Mouse (Mus musculus) ovary, postnatal 14 days (tissue): Measurements from ENCODE around the gene Ube2e1.

Experiments used
- DNase-seq: peaks from one replicate; pipeline ENCODE4 v3.0.0; 2022; ENCODE audit warnings: low spot score

Ube2e1 gene

DNA sequence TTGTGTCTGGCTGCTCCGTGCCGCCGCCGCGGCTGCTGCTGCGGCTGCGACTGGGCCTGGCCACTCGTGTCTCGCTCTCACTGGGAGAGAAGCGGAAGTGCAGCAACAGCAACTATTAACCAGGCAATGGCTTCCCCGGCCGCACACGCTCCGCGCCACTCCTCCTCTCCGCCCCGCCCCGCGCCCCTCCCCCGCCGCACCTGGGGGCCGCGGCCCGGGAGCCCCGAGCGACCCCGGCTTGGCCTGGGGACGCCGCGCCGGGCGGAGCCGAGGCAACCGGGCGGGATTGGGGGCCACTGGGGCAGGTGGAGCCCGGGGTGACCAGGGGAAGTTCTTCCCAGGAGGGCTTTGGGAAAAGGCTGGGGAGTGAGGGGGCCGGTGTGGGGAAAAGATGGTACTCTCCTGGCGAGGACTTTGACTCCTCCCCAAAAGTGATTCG lies at the start of gene Ube2e1:
Gene Ube2e1, minus strand, starts transcription at position 167 of the 439 bp plus-strand sequence.
- peak; percentile 58 for DNase-seq

DNA sequence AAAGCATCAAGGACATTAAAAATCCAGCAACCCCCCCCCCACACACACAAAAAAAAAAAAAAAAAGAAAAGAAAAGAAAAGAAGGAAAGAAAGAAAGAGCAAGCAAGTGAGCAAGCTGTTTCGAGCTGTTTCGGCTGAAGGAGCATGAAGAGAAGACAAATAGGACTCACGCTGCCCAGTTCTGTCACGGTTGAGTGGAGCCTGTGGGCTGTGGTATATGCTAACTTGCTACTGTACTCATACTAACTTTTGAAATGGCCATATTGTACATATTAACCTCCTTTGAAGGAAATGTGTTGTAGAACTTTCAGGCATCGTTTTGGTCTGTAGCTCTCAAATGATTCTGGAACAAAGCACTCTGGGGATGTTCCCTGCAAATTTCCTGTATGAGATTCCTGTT lies 48.2 kb upstream of the Ube2e1 start:
- DNase-seq: no peak

DNA sequence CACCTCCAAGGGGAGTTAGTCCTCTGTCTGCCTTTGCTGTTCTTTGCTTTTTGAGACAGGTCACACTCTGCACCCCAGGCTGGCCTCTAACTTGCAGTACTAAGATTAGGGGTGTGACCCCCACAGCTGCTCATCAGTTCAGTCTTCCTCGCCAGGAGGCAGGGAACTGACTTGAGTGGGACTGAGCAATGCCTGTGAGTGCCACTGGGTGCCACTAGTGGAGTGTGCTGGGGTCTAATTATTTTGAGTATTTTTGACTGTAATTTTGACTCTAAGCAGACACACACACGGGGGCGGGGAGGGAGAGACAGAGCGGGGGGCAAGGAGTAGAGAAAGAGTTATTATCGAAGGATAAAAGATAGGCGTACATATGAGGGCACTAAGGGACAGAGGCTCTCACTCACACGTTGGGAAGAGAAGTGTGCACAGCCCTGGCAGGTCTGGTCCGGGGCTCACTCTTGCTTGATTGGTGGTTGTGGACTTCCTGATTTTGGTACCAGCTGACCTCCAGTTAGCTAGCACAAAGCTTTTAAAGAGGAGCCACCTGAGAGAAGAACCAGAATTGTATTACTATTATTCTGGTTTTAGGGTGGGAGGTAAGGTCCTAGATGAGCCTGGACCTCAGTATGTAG lies 46.4 kb upstream of the Ube2e1 start:
- DNase-seq: peak; percentile 13

DNA sequence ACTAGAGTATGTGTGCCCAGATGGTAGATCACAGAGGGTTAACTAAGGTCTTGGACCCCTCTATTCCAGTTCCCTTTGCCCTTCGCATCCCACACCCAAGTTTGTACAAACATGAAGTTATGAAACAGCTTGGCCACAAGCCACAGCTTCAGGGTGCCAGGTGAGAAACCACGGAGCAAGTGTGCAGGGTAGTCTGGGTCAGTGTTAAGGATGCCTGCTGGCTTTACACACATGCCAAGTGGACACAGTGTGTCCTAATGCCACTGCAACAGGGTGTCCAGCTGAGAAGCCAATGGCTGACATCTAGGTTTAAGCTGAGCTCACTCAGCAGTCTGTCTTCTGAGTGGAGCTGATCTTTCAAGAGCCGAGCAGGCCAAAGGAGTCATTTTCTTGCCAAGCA lies 44.5 kb upstream of the Ube2e1 start:
- no peak for DNase-seq

DNA sequence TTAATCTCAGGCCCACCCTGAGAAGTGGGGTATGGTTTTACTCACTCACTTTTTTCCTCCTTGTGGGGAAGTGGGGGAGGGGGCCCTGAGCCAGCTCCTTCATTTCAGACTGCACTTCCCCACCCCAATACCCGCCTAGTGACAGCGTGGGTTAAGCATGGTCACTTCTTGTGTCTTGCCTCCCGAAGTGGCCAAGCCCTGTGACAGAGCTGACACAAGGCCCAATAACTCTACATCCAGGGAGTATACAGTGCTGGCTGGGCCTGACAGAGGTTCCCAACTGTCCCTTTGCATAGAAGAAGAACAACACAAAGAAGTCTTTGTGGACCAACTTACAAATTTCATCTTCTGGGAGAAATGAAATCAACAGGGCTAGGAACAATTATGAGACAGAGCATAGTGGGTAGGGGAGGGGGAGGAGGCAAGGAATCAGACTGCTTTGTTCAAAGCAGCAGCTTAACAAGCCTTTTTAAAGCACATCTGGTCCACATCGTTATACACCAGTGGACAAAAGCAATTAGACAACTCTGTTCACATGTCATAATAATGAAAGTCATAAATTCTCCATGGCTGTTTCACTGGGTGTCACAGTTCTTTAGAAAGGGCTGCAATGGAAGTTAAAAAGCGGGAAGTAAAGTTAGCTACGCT lies 42.2 kb upstream of the Ube2e1 start:
- DNase-seq: no peak

DNA sequence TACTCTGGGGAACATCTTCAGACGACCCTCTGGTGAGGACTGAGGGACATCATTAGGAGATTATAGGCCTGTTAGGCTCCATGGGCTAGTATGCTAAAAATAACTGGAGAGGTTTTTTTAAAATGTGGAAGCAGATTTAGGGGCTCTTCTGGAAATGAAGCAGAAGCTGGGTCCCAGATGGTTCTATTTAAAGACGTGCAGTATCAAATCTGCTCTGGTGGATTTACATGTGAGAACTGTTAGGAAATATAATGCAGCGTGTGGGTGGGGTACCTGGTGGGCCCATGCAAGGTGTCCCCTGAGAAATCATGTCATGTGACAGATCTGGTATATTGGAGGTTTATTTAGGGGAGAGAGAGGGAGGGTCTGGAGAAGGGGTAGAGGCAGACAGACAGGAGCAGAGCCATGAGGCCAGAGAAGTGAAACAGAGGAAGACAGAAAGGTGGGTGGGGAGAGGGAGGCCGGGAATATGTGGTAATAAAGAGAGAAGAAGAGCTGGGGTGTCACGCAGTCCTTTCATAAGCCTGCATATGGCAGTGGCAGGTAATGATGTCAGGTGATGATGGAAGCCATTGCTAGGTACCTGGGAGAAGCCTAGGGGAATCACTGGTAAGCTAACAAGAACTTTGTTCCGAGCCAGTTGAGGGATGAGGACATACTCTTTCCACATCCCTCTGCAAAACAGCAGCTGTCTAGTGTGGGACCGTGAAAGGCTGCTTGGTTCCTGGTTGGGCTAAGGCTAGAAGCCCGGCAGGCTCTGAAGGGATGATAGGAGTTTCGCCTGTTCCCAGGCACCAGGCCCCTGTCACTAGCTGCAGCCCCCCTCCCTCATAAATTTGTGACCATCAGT lies 41.3 kb upstream of the Ube2e1 start:
- DNase-seq: no peak

DNA sequence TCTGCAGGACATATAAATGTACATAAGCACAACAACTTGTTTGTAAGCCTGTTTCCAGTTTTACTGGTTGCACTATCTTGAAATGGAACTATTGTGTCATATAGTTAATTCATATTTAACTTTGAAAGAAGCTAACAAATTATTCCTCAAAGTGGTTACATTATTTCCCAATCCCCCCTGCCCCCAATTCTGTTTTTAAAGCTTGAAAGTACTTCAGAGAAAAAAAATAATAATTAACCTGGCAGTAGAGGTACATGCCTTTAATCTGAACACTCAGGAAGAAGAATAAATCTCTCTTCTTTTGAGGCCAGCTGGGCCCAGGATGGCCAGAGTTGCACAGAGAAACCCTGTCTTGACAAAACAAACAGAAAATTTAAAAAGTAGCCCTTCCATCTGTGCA lies 37.4 kb upstream of the Ube2e1 start:
- DNase-seq: no peak

DNA sequence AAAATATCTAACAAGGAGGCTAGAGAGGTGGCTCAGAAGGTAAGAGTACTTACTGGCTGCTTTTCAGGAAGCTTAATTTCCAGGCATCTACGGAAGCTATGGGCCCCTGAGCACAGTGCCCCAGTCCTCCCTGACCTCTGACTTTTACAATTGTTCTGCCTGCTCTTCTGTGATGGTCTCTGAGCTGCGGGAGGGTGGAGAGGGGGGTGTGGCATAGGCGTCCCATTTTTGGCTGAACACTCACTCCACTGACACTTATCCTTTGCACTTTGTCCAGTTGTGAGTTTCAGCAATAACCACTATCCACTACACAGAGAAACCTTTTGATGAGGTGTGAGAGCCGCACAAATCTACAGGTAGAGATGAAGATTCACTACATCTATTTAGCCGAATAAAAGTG lies 35.4 kb upstream of the Ube2e1 start:
- no peak for DNase-seq

DNA sequence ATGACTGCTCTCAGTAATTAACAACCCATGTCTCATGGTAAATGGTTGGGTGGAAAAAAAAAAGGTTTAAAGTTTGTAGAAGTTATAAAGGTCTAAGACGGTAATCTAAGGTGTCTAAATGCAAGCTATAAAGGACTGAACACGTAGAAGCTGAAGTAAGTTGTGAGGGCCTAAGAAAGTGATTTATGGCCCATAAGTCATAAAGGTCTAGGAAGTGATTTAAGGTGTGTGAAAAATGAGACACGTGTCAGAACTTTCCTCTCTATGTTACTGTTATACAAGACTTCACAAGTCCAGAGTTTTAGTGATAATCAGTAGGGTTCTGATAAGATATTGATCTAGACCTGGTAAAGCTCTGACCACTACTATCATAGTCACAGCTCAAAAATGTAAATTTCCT lies 32.7 kb upstream of the Ube2e1 start:
- no peak for DNase-seq

DNA sequence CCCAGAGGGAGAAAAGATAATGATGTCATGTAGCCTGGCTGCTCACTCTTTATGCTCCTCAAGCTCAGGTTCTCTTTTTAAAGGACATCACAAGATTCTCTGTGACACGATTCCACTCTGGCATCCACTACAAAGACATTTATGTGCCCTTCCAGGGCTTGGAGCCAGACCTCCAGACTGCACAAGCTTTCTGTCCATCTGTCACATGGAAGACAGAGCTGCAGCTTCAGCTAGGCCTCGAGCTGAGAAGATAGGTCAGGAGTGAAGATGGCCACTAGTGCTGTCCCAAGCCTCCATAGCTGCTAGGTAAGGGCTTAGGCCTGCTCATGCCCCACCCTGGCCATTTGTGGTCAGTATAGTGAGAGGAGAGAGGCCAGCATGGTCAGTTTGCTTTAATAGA lies 24.8 kb upstream of the Ube2e1 start:
- DNase-seq: no peak

DNA sequence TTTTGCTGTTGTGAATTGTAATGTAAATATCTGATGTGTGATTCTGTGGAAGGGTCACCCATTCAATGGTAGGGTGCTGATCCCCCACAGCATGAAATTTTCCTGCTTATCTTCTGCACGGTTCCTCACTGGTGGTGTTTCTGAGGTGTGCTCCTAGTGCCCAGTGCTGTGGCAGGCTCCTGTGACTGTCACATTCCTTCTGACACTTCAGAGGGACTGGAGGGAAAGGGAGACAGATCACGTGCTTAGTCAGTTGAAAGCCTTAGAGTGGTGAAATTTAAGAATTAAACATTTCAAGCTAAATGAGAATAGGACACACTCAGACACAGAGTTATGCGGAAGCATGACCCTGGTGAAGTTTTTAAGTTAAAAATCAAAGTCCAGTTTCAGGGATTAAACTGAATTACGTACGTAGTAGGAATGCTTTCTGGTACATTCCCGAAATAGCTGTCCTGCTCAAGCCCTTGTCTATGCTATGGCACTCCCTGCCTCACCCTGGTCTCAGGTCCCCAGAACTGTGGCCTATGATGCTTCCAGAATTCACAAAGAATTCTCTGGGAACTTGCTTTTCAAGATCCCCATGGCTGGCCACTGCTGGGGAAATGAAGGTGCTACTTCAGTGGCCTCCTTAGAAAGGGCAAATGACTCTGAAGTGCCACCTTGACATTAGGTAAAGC lies 24.0 kb upstream of the Ube2e1 start:
- no peak for DNase-seq

DNA sequence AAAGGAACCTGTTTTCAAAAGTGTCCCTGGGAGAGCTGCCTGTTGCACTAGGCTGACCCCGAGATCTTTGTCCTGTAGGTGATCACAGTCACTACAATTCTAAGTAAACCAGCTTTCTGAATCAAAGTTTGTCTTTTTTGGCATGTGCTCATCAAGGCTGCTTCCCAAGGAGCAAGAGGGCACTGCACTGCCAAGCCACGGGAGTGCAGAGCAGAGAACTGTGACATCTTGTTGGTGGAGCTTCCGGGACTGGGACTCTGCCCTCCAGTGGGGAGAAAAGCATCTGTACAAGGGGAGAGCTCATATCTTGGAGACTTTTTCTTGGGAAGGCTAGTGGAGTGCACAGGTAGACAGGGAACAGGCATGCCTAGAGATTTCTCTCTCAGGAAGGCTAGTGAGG lies 21.9 kb upstream of the Ube2e1 start:
- no peak for DNase-seq

DNA sequence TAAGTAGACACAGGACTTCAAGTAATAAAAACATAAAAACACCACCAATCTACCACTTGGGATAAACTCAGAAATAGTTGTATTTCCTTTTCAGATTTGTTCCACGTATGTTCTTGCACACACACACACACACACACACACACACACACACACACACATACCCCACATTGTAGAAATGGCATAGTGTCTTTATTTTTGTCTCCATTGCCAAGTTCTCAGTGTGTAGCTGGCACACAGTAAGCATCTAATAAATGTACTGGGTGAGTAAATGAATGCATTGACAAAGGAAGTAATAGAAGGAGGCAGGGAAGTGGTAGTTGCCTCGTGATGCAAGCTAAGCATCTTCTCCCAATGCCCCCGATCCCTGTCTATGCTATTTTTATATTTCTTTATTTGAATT lies 21.3 kb upstream of the Ube2e1 start:
- no peak for DNase-seq

DNA sequence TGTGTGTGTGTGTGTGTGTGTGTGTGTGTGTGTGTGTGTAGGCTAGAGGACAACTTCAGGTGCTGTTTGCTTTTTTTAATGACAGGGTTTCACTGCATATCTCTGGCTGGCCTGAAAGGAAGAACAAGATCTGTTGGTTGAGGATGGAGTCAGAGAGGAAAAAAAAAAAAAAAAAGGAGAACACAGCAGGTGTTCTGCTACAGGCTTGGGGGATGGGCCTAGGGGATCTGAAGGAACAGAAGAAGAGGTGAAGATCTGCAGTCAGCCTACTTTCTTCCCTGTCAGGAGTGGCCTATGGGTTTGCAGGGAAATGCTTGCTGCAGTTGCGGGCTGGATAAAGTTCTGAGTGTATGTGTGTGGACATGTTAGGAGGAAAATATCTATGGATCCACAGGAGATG lies 19.0 kb upstream of the Ube2e1 start:
- no peak for DNase-seq

DNA sequence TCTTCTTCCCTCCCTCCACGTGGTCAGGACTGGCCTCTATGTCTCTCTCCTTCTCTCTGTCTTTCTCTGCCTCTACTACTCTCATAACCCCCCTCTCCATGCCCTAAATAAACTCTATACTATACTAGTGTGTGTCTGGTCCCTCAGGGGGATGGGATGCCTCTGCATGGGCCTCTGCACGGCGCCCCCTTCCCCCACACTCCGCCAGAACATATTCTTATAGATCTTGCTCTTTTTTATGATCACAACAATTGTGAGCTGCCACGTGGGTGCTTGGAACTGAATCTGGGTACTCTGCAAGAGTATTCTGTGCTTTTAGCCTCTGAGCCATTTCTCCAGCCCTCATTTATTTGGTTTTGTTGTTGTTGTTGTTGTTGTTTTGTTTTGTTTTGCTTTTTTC lies 18.2 kb upstream of the Ube2e1 start:
- no peak for DNase-seq

DNA sequence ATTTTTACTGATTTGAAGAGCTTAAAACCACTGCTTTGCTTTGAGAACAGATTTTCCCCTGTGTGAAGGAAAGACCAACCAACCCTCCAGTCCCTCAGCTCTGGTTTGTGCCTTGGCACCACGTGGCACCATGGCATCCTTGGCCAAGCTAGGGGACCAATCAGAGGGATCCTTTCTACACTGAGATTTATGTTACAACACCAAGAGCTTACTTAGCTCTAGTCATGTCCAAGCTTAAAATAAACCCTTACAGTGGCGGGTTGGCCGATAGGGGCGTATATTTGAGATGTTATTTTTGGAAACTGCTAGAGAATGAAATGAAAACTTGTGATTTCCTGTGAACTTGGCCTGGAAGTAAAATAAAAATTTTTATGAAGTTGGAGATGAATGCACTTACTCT lies 11.9 kb upstream of the Ube2e1 start:
- DNase-seq: no peak

DNA sequence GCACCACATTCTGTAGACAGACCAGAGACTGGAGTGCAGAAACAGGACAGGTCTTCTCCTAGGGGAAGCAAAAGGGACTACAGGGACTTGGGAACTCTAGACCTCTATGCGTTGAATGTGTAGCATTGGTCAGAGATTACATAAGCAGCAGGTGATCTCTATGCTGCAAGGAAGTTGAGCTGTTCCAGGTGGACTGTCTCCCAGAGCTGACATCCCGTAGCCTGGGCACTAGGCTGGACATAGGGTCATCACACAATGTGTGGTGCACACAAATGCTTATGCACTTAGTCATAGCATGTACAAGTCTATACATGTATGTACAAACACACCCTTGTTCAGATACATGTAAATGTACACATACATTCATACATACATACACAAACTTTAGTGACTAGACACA lies 11.1 kb upstream of the Ube2e1 start:
- no peak for DNase-seq

DNA sequence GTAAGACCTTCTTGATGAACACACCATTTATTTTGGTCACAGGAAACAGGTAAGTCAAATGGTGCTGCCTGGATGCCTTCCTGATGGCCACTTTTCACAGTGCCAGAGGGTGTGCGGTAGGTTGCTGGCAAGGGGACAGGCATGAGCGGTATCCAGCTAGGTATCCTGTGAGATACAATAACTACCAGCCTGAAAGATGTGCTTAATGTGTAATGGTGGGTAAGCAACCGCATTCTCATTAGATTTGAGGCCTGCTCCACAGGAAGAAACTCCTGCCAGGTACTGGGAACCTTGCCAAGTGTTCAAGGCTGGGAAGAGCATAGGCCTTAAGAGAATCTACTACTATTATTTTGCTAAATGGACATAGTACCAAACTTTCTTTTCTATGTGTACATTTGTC lies 9.4 kb upstream of the Ube2e1 start:
- DNase-seq: no peak

DNA sequence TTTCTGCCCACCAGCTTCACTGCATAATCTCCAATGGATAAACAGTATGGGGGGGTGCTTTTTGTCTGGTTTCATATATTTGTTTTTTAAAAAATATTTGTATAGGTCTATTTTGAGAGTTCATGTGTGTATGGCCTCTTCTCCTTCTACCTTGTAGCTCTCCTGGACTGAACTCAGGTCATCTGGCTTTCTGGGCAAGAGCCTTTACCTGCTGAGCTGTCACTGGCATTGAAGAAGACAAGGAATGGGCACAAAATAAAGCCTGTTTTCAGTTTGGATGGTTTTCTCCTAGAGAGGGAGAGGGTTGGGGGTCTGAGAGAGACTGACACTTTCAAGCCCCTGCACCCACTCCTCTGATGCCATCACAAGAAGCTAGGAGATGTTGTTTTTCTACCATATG lies 4.4 kb upstream of the Ube2e1 start:
- no peak for DNase-seq

DNA sequence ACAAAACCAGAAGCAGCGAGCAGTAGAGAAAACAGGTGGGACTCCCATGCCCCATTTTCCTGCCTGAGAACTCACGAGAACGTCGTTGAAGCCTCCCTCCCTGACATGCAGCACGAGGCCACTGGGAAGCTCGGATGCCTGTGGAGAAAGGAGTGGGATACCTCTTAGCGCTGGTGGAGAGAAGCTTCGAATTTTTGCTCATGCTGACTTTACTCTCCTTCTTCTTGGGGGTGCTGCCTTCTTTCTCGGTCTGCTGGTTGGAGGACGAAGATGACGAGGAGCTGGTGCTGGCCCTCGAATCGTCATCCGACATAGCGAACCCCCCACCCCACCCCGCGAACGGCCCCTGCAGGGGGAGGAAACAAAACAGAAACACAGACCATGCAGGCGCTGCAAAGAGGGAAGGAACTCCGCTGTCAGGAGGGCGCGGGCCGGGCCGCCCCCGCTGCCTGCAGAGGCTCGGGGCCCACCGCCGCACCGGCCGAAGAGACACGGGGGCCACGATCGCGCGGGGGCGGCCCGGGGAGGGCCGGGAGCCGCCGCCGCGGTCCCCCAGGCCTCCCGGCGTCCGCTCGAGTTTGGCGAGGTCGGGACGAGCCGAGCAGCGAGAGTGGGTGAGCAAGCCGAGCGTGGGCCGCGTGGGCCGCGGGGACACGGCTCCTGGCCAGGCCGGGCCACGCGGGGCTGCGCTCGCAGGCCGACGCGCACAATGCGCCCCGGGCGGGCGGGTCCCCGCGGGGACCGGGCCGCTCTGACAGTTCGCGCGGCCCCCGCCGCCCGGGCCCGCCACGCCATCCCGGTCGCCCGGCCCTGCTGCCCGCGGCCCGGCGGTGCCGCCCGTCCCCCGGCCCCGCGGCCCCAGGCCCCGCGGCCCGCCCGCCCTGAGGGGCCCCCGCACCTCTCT lies 618 bp downstream of the Ube2e1 start:
- peak; percentile 14 for DNase-seq

DNA sequence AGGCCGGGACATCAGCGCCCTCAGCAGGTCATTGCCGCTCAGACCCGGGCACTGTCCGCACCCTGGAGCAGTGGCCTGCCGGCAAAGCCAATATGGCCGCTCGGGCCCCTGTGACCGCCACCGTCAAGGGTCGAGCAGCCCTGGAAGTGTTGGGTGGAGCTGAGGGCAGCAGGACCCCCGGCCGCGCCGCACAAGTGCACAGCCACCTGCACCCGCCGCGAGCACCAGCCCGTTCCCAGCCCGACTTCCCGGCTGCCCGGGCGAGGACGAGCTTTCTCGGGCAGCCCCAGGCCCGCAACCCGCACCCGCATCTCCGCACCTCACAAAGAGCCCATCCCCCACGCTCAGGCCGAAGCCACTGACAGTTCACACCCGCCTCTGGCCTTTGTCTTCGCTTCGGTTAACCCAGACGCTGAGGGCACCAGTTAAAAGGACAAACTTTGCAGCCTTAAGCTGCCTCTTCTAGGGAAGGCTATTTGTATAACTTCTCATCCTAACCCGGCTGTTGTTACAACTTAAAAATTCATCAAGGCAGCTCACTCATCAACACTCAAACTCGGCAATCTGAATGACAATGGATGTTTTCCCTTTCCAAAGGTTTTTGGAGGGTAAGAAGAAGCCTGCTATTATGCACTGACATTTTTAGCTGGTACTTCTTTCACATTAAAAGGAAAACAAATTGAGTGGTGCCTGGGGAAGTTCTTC lies 4.5 kb downstream of the Ube2e1 start:
- DNase-seq: peak; percentile 4
